Mouse (Mus musculus) limb, embryonic 11.5 days (tissue): ENCODE results near the gene Cirbp. TPM values are rescaled to one million over a fixed set of nuclear protein-coding genes. Genes with fewer than 3 reads are reported as not detected.

ENCODE experiments used
- ATAC-seq: fragments of 200-750 bp; cut with Nextera tagmentation; 2 replicates; pipeline ENCODE4 v1.8.0; 2017; ENCODE audit warnings: low read depth; ENCODE audit not compliant: insufficient number of reproducible peaks, low FRiP score, low TSS enrichment
- DNase-seq: peaks from one replicate; pipeline ENCODE4 v3.0.0-alpha.2; 2015; ENCODE audit warnings: low spot score
- H3K27ac ChIP-seq: fragments of 300-500 bp; sonication (generic); replicated peaks from 2 replicates; pipeline ENCODE4 v1.5.1; 2014; ENCODE audit warnings: low read depth, mild to moderate bottlenecking, low read length
- H3K27me3 ChIP-seq: fragments of 300-500 bp; sonication (generic); 2 replicates; pipeline ENCODE4 v1.6.1; 2014; ENCODE audit warnings: mild to moderate bottlenecking, low read length, mixed read lengths; ENCODE audit not compliant: control insufficient read depth, insufficient read depth
- H3K36me3 ChIP-seq: fragments of 300-500 bp; sonication (generic); 2 replicates; pipeline ENCODE4 v1.6.1; 2014; ENCODE audit warnings: mild to moderate bottlenecking, low read length, moderate library complexity, mixed read lengths; ENCODE audit not compliant: control insufficient read depth, insufficient read depth
- H3K4me1 ChIP-seq: fragments of 300-500 bp; sonication (generic); 2 replicates; pipeline ENCODE4 v1.6.1; 2014; ENCODE audit warnings: low read length, mixed read lengths; ENCODE audit not compliant: control insufficient read depth, insufficient read depth
- H3K4me2 ChIP-seq: fragments of 300-500 bp; sonication (generic); 2 replicates; pipeline ENCODE4 v1.6.1; 2014; ENCODE audit warnings: low read depth, mild to moderate bottlenecking, moderate library complexity; ENCODE audit not compliant: severe bottlenecking
- H3K4me3 ChIP-seq: fragments of 300-500 bp; sonication (generic); 2 replicates; pipeline ENCODE4 v1.5.1; 2014; ENCODE audit warnings: low read depth, low read length
- H3K9ac ChIP-seq: fragments of 300-500 bp; sonication (generic); 2 replicates; pipeline ENCODE4 v1.6.1; 2014; ENCODE audit warnings: mild to moderate bottlenecking, low read length
- H3K9me3 ChIP-seq: fragments of 300-500 bp; sonication (generic); 2 replicates; pipeline ENCODE4 v1.6.1; 2016; ENCODE audit warnings: low read length; ENCODE audit not compliant: control insufficient read depth
- WGBS: fragments of 180-500 bp; shearing (Covaris S2); extraction: QIAGEN DNeasy Blood & Tissue Kit; methylation state at CpG from one replicate; pipeline ENCODE4 v1.1.7; 2014; 5-methylcytosine and 5-hydroxymethylcytosine counted together
- polyA plus RNA-seq: library from polyadenylated mRNA; unstranded; fragments of >200 nt; fragmentation: Nextera tagmentation; extraction: Ambion mirVana; gene quantifications from 2 replicates; pipeline ENCODE4 v1.2.1, GENCODE M21; 2014

Gene Cirbp
- 67.9 and 68.1 TPM in 2 replicates for polyA plus RNA-seq

DNA sequence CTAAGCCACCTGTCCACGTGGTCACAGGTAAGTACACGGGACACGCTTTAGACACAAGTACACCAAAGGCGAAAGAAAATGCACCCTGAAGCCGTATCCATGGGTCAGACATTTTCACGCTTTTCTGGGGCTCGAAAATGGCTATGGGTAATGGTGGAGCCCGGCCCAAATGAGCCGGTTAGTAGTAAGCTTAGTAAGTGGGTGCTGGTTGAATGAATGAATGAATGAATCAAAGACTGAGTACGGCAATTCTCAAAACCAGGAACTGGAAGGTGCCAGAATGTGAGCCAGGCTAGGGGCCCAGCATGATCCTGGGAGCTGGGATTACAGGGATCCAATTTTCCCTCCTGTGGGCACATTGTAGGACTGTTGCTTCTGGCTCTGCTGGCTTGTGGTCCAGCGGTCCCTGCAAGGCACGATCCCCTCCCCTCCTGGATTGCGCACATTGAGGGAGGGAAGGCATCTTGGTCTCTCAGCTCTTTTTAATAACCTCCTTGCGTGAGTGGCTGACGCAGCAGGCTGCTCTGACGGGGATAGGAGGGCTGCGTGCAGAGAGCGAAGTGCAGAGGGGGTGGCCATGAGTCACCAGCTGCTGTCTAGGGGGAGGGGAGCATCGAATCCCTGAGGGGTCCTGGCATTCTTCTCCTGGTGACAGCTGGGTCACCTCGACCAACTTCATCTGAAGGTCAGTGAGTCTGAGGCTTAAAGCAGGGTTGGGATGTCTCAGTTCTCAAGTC, at the start of gene Cirbp:
TSS of gene Cirbp (plus strand) at position 594 of the 737 bp plus-strand sequence.
- Histone ChIP-seq H3K9me3 (no peaks in the 10 kb centered on the region), H3K9ac (peak within 1 kb of the TSS; percentile 32; the same call in 1 of the 2 replicates), H3K27me3 (no peaks in the 10 kb centered on the region), H3K4me1 (peaks cover 48% of the 10 kb centered on the region), H3K27ac (no peak within 1 kb of the TSS), H3K36me3 (peaks cover 8% of the 10 kb centered on the region; the same call in 1 of the 2 replicates), H3K4me2 (peak within 1 kb of the TSS; percentile 83), H3K4me3 (peak within 1 kb of the TSS; percentile 34)
- no peak for ATAC-seq
- DNase-seq, result no peak
- 17% methylated on average over 20 of the region's 20 CpGs for WGBS

DNA sequence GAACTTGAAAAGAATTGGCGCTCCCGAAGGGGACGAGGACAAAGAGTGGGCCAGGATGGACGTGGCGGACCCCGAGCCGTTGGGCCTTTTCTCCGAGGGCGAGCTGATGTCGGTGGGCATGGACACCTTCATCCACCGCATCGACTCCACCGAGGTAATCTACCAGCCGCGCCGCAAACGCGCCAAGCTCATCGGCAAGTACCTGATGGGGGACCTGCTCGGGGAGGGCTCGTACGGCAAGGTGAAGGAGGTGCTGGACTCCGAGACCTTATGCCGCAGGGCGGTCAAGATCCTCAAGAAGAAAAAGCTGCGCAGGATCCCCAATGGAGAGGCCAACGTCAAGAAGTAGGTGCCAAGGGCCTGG, 49.2 kb upstream of the Cirbp start:
- H3K27ac ChIP-seq, result no peak overlapping the region; the same call in 1 of the 2 replicates
- H3K36me3 ChIP-seq, result peaks cover 11% of the 10 kb centered on the region
- no peaks in the 10 kb centered on the region for H3K9me3 ChIP-seq
- H3K4me2 ChIP-seq, result peak overlapping the region; percentile 89
- H3K27me3 ChIP-seq, result no peaks in the 10 kb centered on the region
- H3K4me3 ChIP-seq, result peak overlapping the region; percentile 85
- peak overlapping the region; percentile 92 for H3K9ac ChIP-seq
- DNase-seq (peak; percentile 50), ATAC-seq (no peak)
- H3K4me1 ChIP-seq, result peaks cover 14% of the 10 kb centered on the region
- under 1% methylated on average over 27 of the region's 27 CpGs for WGBS

- H3K27ac ChIP-seq, result no peak overlapping the region; the same call in 1 of the 2 replicates
- H3K4me3 ChIP-seq, result peak overlapping the region; percentile 85
- peaks cover 14% of the 10 kb centered on the region for H3K4me1 ChIP-seq
- ATAC-seq, result no peak
- no peaks in the 10 kb centered on the region for H3K27me3 ChIP-seq
- WGBS, result 3% methylated on average over 30 of the region's 30 CpGs
- peak; percentile 38 for DNase-seq
- H3K9ac ChIP-seq, result peak overlapping the region; percentile 92
- H3K9me3 ChIP-seq, result no peaks in the 10 kb centered on the region
- H3K4me2 ChIP-seq, result peak overlapping the region; percentile 89
- peaks cover 17% of the 10 kb centered on the region for H3K36me3 ChIP-seq
Observed at GRCm38 (mm10) chr10:80116927-80117691, 48.7 kb upstream of the Cirbp start.

DNA sequence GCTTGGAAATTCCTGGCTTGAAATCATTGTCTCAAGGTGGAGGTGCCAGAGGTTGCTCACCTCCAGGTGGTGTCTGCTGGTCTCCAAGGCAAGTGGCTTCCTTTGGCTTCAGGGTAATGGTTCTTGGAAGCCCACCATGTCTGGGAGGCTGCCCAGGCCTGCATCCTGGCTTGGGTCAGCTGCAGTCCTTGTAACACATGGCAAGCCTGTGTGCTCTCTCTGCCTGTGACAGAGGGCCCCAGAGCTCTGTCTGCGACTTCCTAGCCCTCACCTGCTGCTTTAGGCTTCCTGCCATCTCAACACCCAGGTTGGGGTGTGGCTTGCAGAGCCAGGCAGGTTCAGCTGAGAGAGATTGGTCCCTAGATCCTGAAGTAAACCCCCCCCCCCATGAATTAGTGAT, 48.0 kb upstream of the Cirbp start:
- DNase-seq (no peak), ATAC-seq (no peak)
- H3K27me3 ChIP-seq, result no peaks in the 10 kb centered on the region
- WGBS, result 55% methylated on average over 1 of the region's 1 CpGs
- peaks cover 14% of the 10 kb centered on the region for H3K4me1 ChIP-seq
- peak overlapping the region; percentile 89 for H3K4me2 ChIP-seq
- no peak overlapping the region for H3K27ac ChIP-seq
- peak overlapping the region; percentile 85 for H3K4me3 ChIP-seq
- no peaks in the 10 kb centered on the region for H3K9me3 ChIP-seq
- H3K36me3 ChIP-seq, result peaks cover 17% of the 10 kb centered on the region
- H3K9ac ChIP-seq, result peak overlapping the region; percentile 92

DNA sequence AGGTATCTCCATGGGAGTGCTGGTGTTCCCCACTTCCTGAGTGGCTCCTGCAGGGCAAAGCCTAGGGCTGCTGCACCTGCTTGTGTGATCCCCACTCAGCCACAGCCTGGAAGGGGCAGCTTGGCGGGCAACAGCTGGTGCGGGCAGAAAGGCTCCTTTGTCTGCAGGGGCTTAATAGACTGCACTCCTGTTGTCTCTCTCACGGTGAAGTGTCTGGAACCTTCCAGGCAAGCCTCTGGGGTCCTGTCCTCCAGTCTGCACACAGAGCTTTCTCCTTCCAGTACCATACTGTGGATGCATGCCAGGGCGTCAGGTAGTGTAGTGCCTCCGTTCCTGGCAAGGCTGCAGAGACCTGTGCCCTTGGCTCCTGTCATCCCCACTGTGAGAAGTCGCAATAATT, 47.2 kb upstream of the Cirbp start:
- Histone ChIP-seq H3K4me3 (no peak overlapping the region; the same call in 1 of the 2 replicates), H3K27ac (no peak overlapping the region)

GRCm38 (mm10) chr10:80120146-80120545, 45.6 kb upstream of the Cirbp start:
- H3K4me1 ChIP-seq, result peaks cover 14% of the 10 kb centered on the region
- whole genome bisulfite sequencing, result 91% methylated on average over 2 of the region's 2 CpGs
- DNase-seq (no peak), ATAC-seq (no peak)
- peaks cover 22% of the 10 kb centered on the region for H3K36me3 ChIP-seq
- no peaks in the 10 kb centered on the region for H3K27me3 ChIP-seq
- no peak overlapping the region for H3K27ac ChIP-seq
- H3K4me3 ChIP-seq, result no peak overlapping the region
- no peak overlapping the region for H3K4me2 ChIP-seq
- no peak overlapping the region for H3K9ac ChIP-seq
- H3K9me3 ChIP-seq, result no peaks in the 10 kb centered on the region

More for the DNA sequence above, 47.2 kb upstream of the Cirbp start:
- Histone ChIP-seq H3K4me2 (peak overlapping the region; percentile 89), H3K9me3 (no peaks in the 10 kb centered on the region), H3K9ac (no peak overlapping the region; the same call in 1 of the 2 replicates), H3K36me3 (peaks cover 18% of the 10 kb centered on the region), H3K4me1 (peaks cover 14% of the 10 kb centered on the region), H3K27me3 (no peaks in the 10 kb centered on the region)
- ATAC-seq (no peak), DNase-seq (no peak)
- 86% methylated on average over 6 of the region's 6 CpGs for WGBS

- 94% methylated on average over 2 of the region's 2 CpGs for WGBS
- ATAC-seq (no peak), DNase-seq (no peak)
- Histone ChIP-seq H3K9me3 (no peaks in the 10 kb centered on the region), H3K27ac (no peak overlapping the region), H3K36me3 (peaks cover 35% of the 10 kb centered on the region), H3K4me2 (no peak overlapping the region), H3K4me3 (no peak overlapping the region), H3K27me3 (no peaks in the 10 kb centered on the region), H3K4me1 (peaks cover 14% of the 10 kb centered on the region), H3K9ac (no peak overlapping the region)
Observed at GRCm38 (mm10) chr10:80121639-80122038, 44.1 kb upstream of the Cirbp start.

DNA sequence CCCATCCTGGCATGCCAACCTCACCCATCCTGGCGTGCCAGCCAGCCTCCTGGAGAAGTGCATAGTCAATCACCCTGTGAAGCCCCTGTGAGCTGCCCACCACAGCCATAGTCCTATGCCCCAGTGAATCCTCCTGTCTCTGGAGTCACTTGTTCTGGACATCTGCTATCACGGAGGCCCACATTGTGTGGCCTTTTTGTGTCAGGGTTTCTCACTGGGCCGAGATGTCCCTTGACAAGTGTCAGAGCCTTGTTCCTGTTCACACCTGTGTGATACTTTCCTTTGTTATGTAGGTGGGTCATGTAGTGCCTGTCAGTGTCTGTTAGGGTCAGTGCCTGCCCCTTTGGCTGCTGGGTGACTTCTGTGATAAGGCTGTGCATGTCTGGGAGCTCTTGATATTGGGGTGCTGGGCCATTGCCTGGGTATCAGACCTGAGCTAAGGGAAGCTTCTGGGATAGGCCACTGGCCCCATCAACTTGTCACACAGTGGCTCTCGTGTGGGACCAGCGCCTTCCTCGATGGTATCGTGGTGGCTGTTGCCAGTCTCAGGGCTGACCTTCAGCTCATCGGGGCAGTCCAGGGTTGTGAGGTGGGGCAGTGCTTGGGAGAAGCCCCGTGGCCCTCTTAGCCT, 41.7 kb upstream of the Cirbp start:
- WGBS, result 88% methylated on average over 9 of the region's 9 CpGs
- Histone ChIP-seq H3K4me1 (no peaks in the 10 kb centered on the region; the same call in 1 of the 2 replicates), H3K9me3 (no peaks in the 10 kb centered on the region), H3K4me2 (no peak overlapping the region), H3K4me3 (no peak overlapping the region), H3K36me3 (peaks cover 48% of the 10 kb centered on the region), H3K27ac (no peak overlapping the region), H3K9ac (no peak overlapping the region), H3K27me3 (no peaks in the 10 kb centered on the region)
- no peak for ATAC-seq
- no peak for DNase-seq
